ENCODE assay signal across 7 mouse cellular contexts in the genomic region with DNA sequence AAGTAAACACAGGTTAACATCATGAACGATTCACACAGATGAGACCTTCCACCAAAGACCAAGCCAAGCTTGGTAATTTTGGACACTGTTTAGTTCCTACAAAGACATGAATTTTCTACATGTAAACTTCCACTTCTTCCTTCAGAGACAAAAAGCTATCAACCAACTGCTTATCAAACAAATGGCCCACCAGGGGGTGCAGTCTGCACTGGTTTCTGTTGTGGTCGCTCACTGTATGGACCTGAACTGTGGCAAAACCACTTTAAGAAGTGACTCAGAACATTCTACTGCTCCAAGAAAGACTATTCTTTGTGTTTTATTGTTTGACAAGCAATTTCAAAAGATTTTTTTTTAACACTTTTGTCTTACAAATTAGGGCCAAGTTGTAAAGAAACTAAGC.
DNase-seq lines count a peak whose midpoint lies in the region; ATAC-seq and TF ChIP-seq lines count a peak whose summit lies in the region.

No protein-coding gene starts in this region.

- no peak overlapping the region for H3K4me3 ChIP-seq in forebrain, postnatal 0 days (ENCODE audit: low read depth, low read length)
- H3K4me3 ChIP-seq in lung, embryonic 14.5 days (ENCODE audit: low read depth, low read length): no peak overlapping the region

- H3K36me3 ChIP-seq in forebrain, postnatal 0 days (ENCODE audit: insufficient read depth): no peaks in the 10 kb centered on the region
- no peaks in the 10 kb centered on the region for H3K36me3 ChIP-seq in lung, embryonic 14.5 days (ENCODE audit: insufficient read depth)

- TF ChIP-seq CTCF in forebrain, postnatal 0 days (IDR thresholded peaks at IDR 0.05; ENCODE audit: low read depth): peak; percentile 79
- TF ChIP-seq CTCF in lung, embryonic 14.5 days (IDR thresholded peaks at IDR 0.05; ENCODE audit: low read depth): peak; percentile 75

- no peak overlapping the region for H3K9ac ChIP-seq in forebrain, postnatal 0 days
- no peak overlapping the region for H3K9ac ChIP-seq in lung, embryonic 14.5 days

- 37% methylated on average over 2 of the region's 2 CpGs for WGBS in forebrain, postnatal 0 days
- WGBS in lung, embryonic 14.5 days: 30% methylated on average over 2 of the region's 2 CpGs

- 0 out of 2 replicates have a peak, but pooled peaks cover 4% of the 10 kb centered on the region for H3K4me1 ChIP-seq in forebrain, postnatal 0 days (ENCODE audit: insufficient read depth)
- H3K4me1 ChIP-seq in lung, embryonic 14.5 days (ENCODE audit: insufficient read depth): peaks cover 20% of the 10 kb centered on the region

- no peaks in the 10 kb centered on the region for H3K9me3 ChIP-seq in forebrain, postnatal 0 days (ENCODE audit: low read length)
- no peaks in the 10 kb centered on the region for H3K9me3 ChIP-seq in lung, embryonic 14.5 days (ENCODE audit: low read depth, low read length)

- no peak overlapping the region for H3K27ac ChIP-seq in forebrain, postnatal 0 days (ENCODE audit: low read depth, low read length)
- H3K27ac ChIP-seq in lung, embryonic 14.5 days (ENCODE audit: low read depth): no peak overlapping the region

- peak; percentile 66 for ATAC-seq in forebrain, postnatal 0 days
- ATAC-seq in lung, embryonic 14.5 days (ENCODE audit: insufficient read depth): peak; percentile 50; the same call in 1 of the 2 replicates

- peak; percentile 90 for DNase-seq in 416B (ENCODE audit: low read depth)
- peak; percentile 46 for DNase-seq in CD4-positive helper T cell, adult 2 months (ENCODE audit: low read depth, low spot score)
- DNase-seq in brain, embryonic 18.5 days (ENCODE audit: low read depth, low spot score): peak; percentile 47
- DNase-seq in forebrain, postnatal 0 days: peak; percentile 82
- DNase-seq in kidney, postnatal 25 days: peak; percentile 59 to 85
- peak; percentile 93 for DNase-seq in lung, embryonic 14.5 days
- peak; percentile 21 to 64 for DNase-seq in spleen, adult 18-20 months

- no peak overlapping the region for H3K4me2 ChIP-seq in forebrain, postnatal 0 days (ENCODE audit: low read depth)
- no peak overlapping the region for H3K4me2 ChIP-seq in lung, embryonic 14.5 days

- H3K27me3 ChIP-seq in forebrain, postnatal 0 days (ENCODE audit: insufficient read depth, low read length): no peaks in the 10 kb centered on the region
- no peaks in the 10 kb centered on the region for H3K27me3 ChIP-seq in lung, embryonic 14.5 days (ENCODE audit: insufficient read depth, low read length)

Comparison
In these comparisons a context has a peak if more than half of its experiments do, and no peak if none do; other contexts are left out.
1. DNase-seq: peak in every context shown above with its lines; median percentile 93 in lung, embryonic 14.5 days; 90 in 416B; 82 in forebrain, postnatal 0 days; 72 in kidney, postnatal 25 days; 47 in brain, embryonic 18.5 days; 46 in CD4-positive helper T cell, adult 2 months; 42 in spleen, adult 18-20 months.